Comparison of ENCODE assay signal across 8 mouse cellular contexts in genomic region chr6:112728760-112729422, GRCm38 (mm10). TPM values are rescaled to one million over a fixed set of nuclear protein-coding genes. Genes with fewer than 3 reads are reported as not detected.
DNase-seq lines count a peak whose midpoint lies in the region; ATAC-seq and TF ChIP-seq lines count a peak whose summit lies in the region.

No protein-coding gene starts in this region.

- H3K9ac ChIP-seq in forebrain, embryonic 14.5 days (ENCODE audit: low read length) = no peak overlapping the region
- H3K9ac ChIP-seq in liver, embryonic 14.5 days (replicated peaks) = no peak overlapping the region

- 0% methylated on average over 17 of the region's 17 CpGs for WGBS in forebrain, embryonic 14.5 days
- 24% methylated on average over 17 of the region's 17 CpGs for WGBS in liver, embryonic 14.5 days (ENCODE audit: insufficient replicate concordance)

- peak; percentile 90 for ATAC-seq in forebrain, embryonic 14.5 days
- no peak for ATAC-seq in liver, embryonic 14.5 days (ENCODE audit: insufficient read depth)

- peak overlapping the region; percentile 66 for H3K27ac ChIP-seq in forebrain, embryonic 14.5 days (ENCODE audit: low read depth, low read length)
- no peak overlapping the region for H3K27ac ChIP-seq in liver, embryonic 14.5 days

- H3K9me3 ChIP-seq in forebrain, embryonic 14.5 days (replicated peaks; ENCODE audit: control insufficient read depth, low read length) = no peaks in the 10 kb centered on the region
- H3K9me3 ChIP-seq in liver, embryonic 14.5 days (ENCODE audit: control insufficient read depth, low read length) = no peaks in the 10 kb centered on the region

- no peak overlapping the region for H3K4me3 ChIP-seq in forebrain, embryonic 14.5 days (ENCODE audit: low read depth, low read length)
- no peak overlapping the region for H3K4me3 ChIP-seq in liver, embryonic 14.5 days (ENCODE audit: insufficient read depth in 1 of 2, low read depth in 2 of 2, low read length in 2 of 2)

- intact Hi-C loops in heart, postnatal 10 days (cut with DNase I) = no loop called here

- peaks cover 80% of the 10 kb centered on the region for H3K36me3 ChIP-seq in forebrain, embryonic 14.5 days (ENCODE audit: control insufficient read depth, insufficient read depth, low read length)
- H3K36me3 ChIP-seq in liver, embryonic 14.5 days (replicated peaks; ENCODE audit: control insufficient read depth, insufficient read depth, low read depth) = no peaks in the 10 kb centered on the region

- no peaks in the 10 kb centered on the region for H3K27me3 ChIP-seq in forebrain, embryonic 14.5 days (replicated peaks; ENCODE audit: control insufficient read depth, insufficient read depth, low read length)
- no peaks in the 10 kb centered on the region for H3K27me3 ChIP-seq in liver, embryonic 14.5 days (ENCODE audit: control insufficient read depth, insufficient read depth, low read length)

- DNase-seq in adrenal gland, postnatal 10 days = peak; percentile 74
- DNase-seq in forebrain, embryonic 14.5 days (ENCODE audit: low spot score) = peak; percentile 89
- peak; percentile 71 to 72 for DNase-seq in heart, postnatal 10 days
- peak; percentile 65 to 68 for DNase-seq in kidney, postnatal 36 days
- peak in 2 of 3 experiments; percentile 12 to 16 for DNase-seq in liver, embryonic 14.5 days (ENCODE audit: low read depth in 3 of 3, low spot score in 3 of 3)
- peak; percentile 8 for DNase-seq in naive thymus-derived CD4-positive, alpha-beta T cell, adult 2 months (ENCODE audit: low read depth)
- DNase-seq in thymus, postnatal 14 days = peak; percentile 39
- DNase-seq in cerebellum, postnatal 14 days = no peak

- no peak for TF ChIP-seq EP300 in liver, embryonic 14.5 days (IDR thresholded peaks at IDR 0.05; ENCODE audit: low read depth)

- H3K4me2 ChIP-seq in forebrain, embryonic 14.5 days (ENCODE audit: low read length) = peak overlapping the region; percentile 33
- peak overlapping the region; percentile 21 for H3K4me2 ChIP-seq in liver, embryonic 14.5 days (ENCODE audit: low read depth)

- no peak for TF ChIP-seq CTCF in liver, embryonic 14.5 days (IDR thresholded peaks at IDR 0.05; ENCODE audit: low read depth)

- peaks cover 8% of the 10 kb centered on the region for H3K4me1 ChIP-seq in forebrain, embryonic 14.5 days (ENCODE audit: control insufficient read depth, insufficient read depth, low read length)
- H3K4me1 ChIP-seq in liver, embryonic 14.5 days (replicated peaks; ENCODE audit: control insufficient read depth in 2 of 2, insufficient read depth in 2 of 2, low read length in 1 of 2) = no peaks in the 10 kb centered on the region

RNA-seq across cellular contexts. Expression of gene Rad18, which starts 32.4 kb away (rescaled TPM):
- total RNA-seq in adrenal gland, postnatal 10 days (2021) = 10 to 100 TPM in 1 of 2 experiments, 1 to 10 TPM in 1; 9.7 to 10.1 TPM
- polyA plus RNA-seq in forebrain, embryonic 14.5 days (2014; fragmentation: Nextera tagmentation; extraction: Ambion mirVana) = 18.4 and 19.5 TPM in 2 replicates
- 1 to 10 TPM; 6.3 to 6.6 TPM for total RNA-seq in heart, postnatal 10 days (2021)
- 7.2 and 8.3 TPM in 2 replicates for polyA plus RNA-seq in liver, embryonic 14.5 days (2012; rRNA removed)
- 22.4 and 26.0 TPM in 2 replicates for polyA plus RNA-seq in liver, embryonic 14.5 days (2014; fragmentation: Nextera tagmentation; extraction: Ambion mirVana)

Comparison
In these comparisons a context has a peak if more than half of its experiments do, and no peak if none do; other contexts are left out.
1. DNase-seq: peak in adrenal gland, postnatal 10 days (single experiment), forebrain, embryonic 14.5 days (single experiment), heart, postnatal 10 days (2 of 2), kidney, postnatal 36 days (2 of 2), liver, embryonic 14.5 days (2 of 3), naive thymus-derived CD4-positive, alpha-beta T cell, adult 2 months (single experiment) and thymus, postnatal 14 days (single experiment); none in cerebellum, postnatal 14 days (0 of 2).